Mouse (Mus musculus) MEL (cell line): Measurements from ENCODE around the gene Gzmb. TPM values are rescaled to one million over a fixed set of nuclear protein-coding genes. Genes with fewer than 3 reads are reported as not detected.

Source experiments
- DNase-seq: peaks from one replicate; pipeline ENCODE4 v3.0.0; 2011; ENCODE audit warnings: low read depth, low spot score
- H3K27ac ChIP-seq: 2 replicates; pipeline ENCODE4 v1.5.1; 2012; ENCODE audit warnings: low read depth, mild to moderate bottlenecking, control low read depth, low read length, moderate library complexity; ENCODE audit not compliant: control insufficient read depth
- H3K27me3 ChIP-seq, 2 experiments: fragments of 150-350 bp in 1 of 2; sonication (generic) in 1 of 2; 2 replicates each; pipeline ENCODE4 v1.6.1; 2012; ENCODE audit warnings: low read length in 2 of 2, mild to moderate bottlenecking in 2 of 2, improper control_type of control experiment in 1 of 2, moderate library complexity in 1 of 2; ENCODE audit not compliant: insufficient read depth in 2 of 2, control insufficient read depth in 1 of 2
- H3K36me3 ChIP-seq, 2 experiments: 2 replicates each; pipeline ENCODE4 v1.6.1; 2012 to 2014; ENCODE audit warnings: low read length in 2 of 2, improper control_type of control experiment in 1 of 2, inconsistent platforms in 1 of 2, mild to moderate bottlenecking in 1 of 2; ENCODE audit not compliant: insufficient read depth in 2 of 2, control insufficient read depth in 1 of 2
- H3K4me1 ChIP-seq, 2 experiments: fragments of 150-350 bp in 1 of 2; sonication (generic) in 1 of 2; 2 replicates each; pipeline ENCODE4 v1.6.1; 2012; ENCODE audit warnings: low read length in 2 of 2, improper control_type of control experiment in 1 of 2, mild to moderate bottlenecking in 1 of 2; ENCODE audit not compliant: insufficient read depth in 2 of 2, control insufficient read depth in 1 of 2
- H3K4me3 ChIP-seq, 2 experiments: fragments of 150-350 bp in 1 of 2; sonication (generic) in 1 of 2; 2 replicates each; pipeline ENCODE4 v1.5.1; 2012; ENCODE audit warnings: low read depth in 2 of 2, low read length in 2 of 2, mild to moderate bottlenecking in 2 of 2, moderate library complexity in 2 of 2, control low read depth in 1 of 2, improper control_type of control experiment in 1 of 2; ENCODE audit not compliant: control insufficient read depth in 1 of 2, insufficient read depth in 1 of 2
- H3K79me2 ChIP-seq: 2 replicates; pipeline ENCODE4 v1.6.1; 2012; ENCODE audit warnings: mild to moderate bottlenecking, low read length, moderate library complexity; ENCODE audit not compliant: control insufficient read depth, poor library complexity, insufficient read depth
- H3K9ac ChIP-seq: 2 replicates; pipeline ENCODE4 v1.6.1; 2012; ENCODE audit warnings: low read depth, mild to moderate bottlenecking, control low read depth, low read length, moderate library complexity; ENCODE audit not compliant: control insufficient read depth, poor library complexity, severe bottlenecking
- H3K9me3 ChIP-seq: fragments of 150-350 bp; sonication (generic); replicated peaks from 2 replicates; pipeline ENCODE4 v1.6.1; 2012; ENCODE audit warnings: mild to moderate bottlenecking, low read length, improper control_type of control experiment, moderate library complexity; ENCODE audit not compliant: insufficient read depth
- BHLHE40 ChIP-seq: IDR thresholded peaks from 2 replicates; pipeline ENCODE4 v1.6.1; 2012; ENCODE audit warnings: low read depth, mild to moderate bottlenecking, inconsistent platforms, low read length, improper control_type of control experiment, borderline replicate concordance
- CHD1 ChIP-seq: IDR thresholded peaks from 2 replicates; pipeline ENCODE4 v1.6.1; 2012; ENCODE audit warnings: low read depth, mild to moderate bottlenecking, inconsistent platforms, low read length, improper control_type of control experiment
- CTCF ChIP-seq, 3 experiments: IDR thresholded peaks in 2 of 3; conservative IDR thresholded peaks in 1 of 3; 2 replicates each; pipeline ENCODE4 v1.5.1; 2011 to 2012; ENCODE audit warnings: low read length in 3 of 3, low read depth in 2 of 3, mild to moderate bottlenecking in 2 of 3, improper control_type of control experiment in 1 of 3, inconsistent platforms in 1 of 3, mixed read lengths in 1 of 3, moderate library complexity in 1 of 3; ENCODE audit not compliant: control insufficient read depth in 1 of 3, insufficient read depth in 1 of 3, poor library complexity in 1 of 3, severe bottlenecking in 1 of 3
- EP300 ChIP-seq, 2 experiments: IDR thresholded peaks; 2 replicates each; pipeline ENCODE4 v1.6.1; 2011; ENCODE audit warnings: improper control_type of control experiment in 2 of 2, low read length in 2 of 2, low read depth in 1 of 2, mild to moderate bottlenecking in 1 of 2
- ETS1 ChIP-seq: IDR thresholded peaks from 2 replicates; pipeline ENCODE4 v1.6.1; 2012; ENCODE audit warnings: low read depth, mild to moderate bottlenecking, inconsistent platforms, low read length, improper control_type of control experiment, moderate library complexity
- GABPA ChIP-seq: IDR thresholded peaks from 2 replicates; pipeline ENCODE4 v1.6.1; 2012; ENCODE audit warnings: low read depth, mild to moderate bottlenecking, inconsistent platforms, low read length, improper control_type of control experiment, moderate library complexity
- GATA1 ChIP-seq: IDR thresholded peaks from 2 replicates; pipeline ENCODE4 v1.6.1; 2011; ENCODE audit warnings: low read depth, low read length, improper control_type of control experiment
- HCFC1 ChIP-seq: IDR thresholded peaks from 2 replicates; pipeline ENCODE4 v1.6.1; 2012; ENCODE audit warnings: low read depth, mild to moderate bottlenecking, inconsistent platforms, low read length, improper control_type of control experiment, moderate library complexity
- KAT2A ChIP-seq: conservative IDR thresholded peaks from 2 replicates; pipeline ENCODE4 v1.6.1; 2012; ENCODE audit warnings: low read depth, low read length, improper control_type of control experiment, inconsistent platforms
- MAFK ChIP-seq: IDR thresholded peaks from 2 replicates; pipeline ENCODE4 v1.6.1; 2011; ENCODE audit warnings: low read depth, mild to moderate bottlenecking, low read length, improper control_type of control experiment, borderline replicate concordance
- MAZ ChIP-seq: IDR thresholded peaks from 2 replicates; pipeline ENCODE4 v1.6.1; 2012; ENCODE audit warnings: low read depth, mild to moderate bottlenecking, inconsistent platforms, low read length, improper control_type of control experiment
- MEF2A ChIP-seq: IDR thresholded peaks from 2 replicates; pipeline ENCODE4 v1.6.1; 2014; ENCODE audit warnings: low read depth, mild to moderate bottlenecking, inconsistent platforms, low read length, improper control_type of control experiment; ENCODE audit not compliant: poor library complexity, insufficient replicate concordance, severe bottlenecking; ENCODE audit errors: extremely low read depth
- MXI1 ChIP-seq: IDR thresholded peaks from 2 replicates; pipeline ENCODE4 v1.6.1; 2011; ENCODE audit warnings: mild to moderate bottlenecking, low read depth, low read length, improper control_type of control experiment
- MYB ChIP-seq: IDR thresholded peaks from 2 replicates; pipeline ENCODE4 v1.6.1; 2011; ENCODE audit warnings: mild to moderate bottlenecking, low read depth, low read length, improper control_type of control experiment
- NELFE ChIP-seq: IDR thresholded peaks from 2 replicates; pipeline ENCODE4 v1.6.1; 2011; ENCODE audit warnings: low read depth, low read length, improper control_type of control experiment
- POLR2A ChIP-seq, 2 experiments: IDR thresholded peaks; 2 replicates each; pipeline ENCODE4 v1.6.1; 2011 to 2012; ENCODE audit warnings: low read length in 2 of 2, mild to moderate bottlenecking in 2 of 2, control low read depth in 1 of 2, improper control_type of control experiment in 1 of 2, low read depth in 1 of 2, moderate library complexity in 1 of 2; ENCODE audit not compliant: control insufficient read depth in 1 of 2, insufficient read depth in 1 of 2, poor library complexity in 1 of 2
- POLR2AphosphoS2 ChIP-seq: IDR thresholded peaks from 2 replicates; pipeline ENCODE4 v1.6.1; 2011; ENCODE audit warnings: low read length, improper control_type of control experiment
- POLR2AphosphoS5 ChIP-seq: IDR thresholded peaks from 2 replicates; pipeline ENCODE4 v1.6.1; 2012; ENCODE audit warnings: low read depth, borderline replicate concordance, mild to moderate bottlenecking, inconsistent platforms, low read length, moderate library complexity, mixed read lengths
- RCOR1 ChIP-seq: IDR thresholded peaks from 2 replicates; pipeline ENCODE4 v1.6.1; 2012; ENCODE audit warnings: low read depth, mild to moderate bottlenecking, inconsistent platforms, low read length, improper control_type of control experiment
- TBP ChIP-seq: IDR thresholded peaks from 2 replicates; pipeline ENCODE4 v1.8.0; 2011; ENCODE audit warnings: low read depth, low read length, improper control_type of control experiment
- UBTF ChIP-seq: IDR thresholded peaks from 2 replicates; pipeline ENCODE4 v1.6.1; 2012; ENCODE audit warnings: low read depth, mild to moderate bottlenecking, inconsistent platforms, low read length, improper control_type of control experiment, moderate library complexity, borderline replicate concordance; ENCODE audit not compliant: insufficient read depth
- USF1 ChIP-seq: IDR thresholded peaks from 2 replicates; pipeline ENCODE4 v1.6.1; 2014; ENCODE audit warnings: low read depth, mild to moderate bottlenecking, inconsistent platforms, low read length, improper control_type of control experiment, moderate library complexity
- USF2 ChIP-seq, 2 experiments: IDR thresholded peaks; 2 replicates each; pipeline ENCODE4 v1.6.1; 2011 to 2012; ENCODE audit warnings: improper control_type of control experiment in 2 of 2, low read length in 2 of 2, borderline replicate concordance in 1 of 2, inconsistent platforms in 1 of 2, low read depth in 1 of 2, mild to moderate bottlenecking in 1 of 2; ENCODE audit not compliant: insufficient read depth in 1 of 2
- ZMIZ1 ChIP-seq: IDR thresholded peaks from 2 replicates; pipeline ENCODE4 v1.6.1; 2012; ENCODE audit warnings: low read depth, mild to moderate bottlenecking, inconsistent platforms, low read length, improper control_type of control experiment, moderate library complexity
- polyA plus RNA-seq, 2 experiments: library from polyadenylated mRNA; stranded (reverse) in 1 of 2; unstranded in 1 of 2; fragments of >175 nt in 1 of 2; fragments of >200 nt in 1 of 2; gene quantifications; 2 replicates each; pipeline versions ENCODE4 v1.2.1 to v1.2.4; 2012; ENCODE audit warnings: low replicate concordance in 2 of 2, low read depth in 1 of 2; ENCODE audit not compliant: insufficient read length in 2 of 2, insufficient read depth in 1 of 2, missing spikeins in 1 of 2
- total RNA-seq: library from RNA; depleted of rRNA; stranded (reverse); fragments of 300-350 nt; gene quantifications from 2 replicates; pipeline ENCODE4 v1.2.3, GENCODE M21; 2012

Gzmb gene
- total and polyA plus RNA-seq, 3 experiments, result 0.64 to 1.4 TPM; not detected in 1

GRCm38 (mm10) chr14:56284356-56285325 is 22.6 kb upstream of the Gzmb start:
- peak; percentile 90 for TF ChIP-seq TBP
- peak; percentile 94 for TF ChIP-seq ZMIZ1
- TF ChIP-seq MXI1, result no peak
- TF ChIP-seq CTCF (IDR thresholded peaks at IDR 0.05 in 2 of 3, conservative IDR thresholded peaks at IDR 0.05 in 1 of 3; ENCODE audit: control insufficient read depth in 1 of 3, insufficient read depth in 1 of 3, low read depth in 2 of 3, low read length in 3 of 3, poor library complexity in 1 of 3, severe bottlenecking in 1 of 3), result no peak
- TF ChIP-seq POLR2A (IDR thresholded peaks at IDR 0.05; ENCODE audit: control insufficient read depth in 1 of 2, insufficient read depth in 1 of 2, low read depth in 1 of 2, low read length in 2 of 2, poor library complexity in 1 of 2), result peak in 1 of 2 experiments; percentile 53; a peak in 2 of 4 replicates
- no peak for TF ChIP-seq RCOR1
- no peak for TF ChIP-seq USF1
- peak; percentile 44; the same call in 1 of the 2 replicates for TF ChIP-seq ETS1
- no peak for TF ChIP-seq BHLHE40
- peak; percentile 41; the same call in 1 of the 2 replicates for TF ChIP-seq POLR2AphosphoS2
- TF ChIP-seq POLR2AphosphoS5, result no peak
- TF ChIP-seq KAT2A, result no peak
- no peak for TF ChIP-seq CHD1
- TF ChIP-seq UBTF, result no peak
- TF ChIP-seq MAZ, result no peak
- TF ChIP-seq NELFE, result peak; percentile 45; the same call in 1 of the 2 replicates
- Histone ChIP-seq H3K79me2 (no peaks in the 10 kb centered on the region), H3K4me1 (no peaks in the 10 kb centered on the region), H3K9ac (no peak overlapping the region), H3K27me3 (peaks cover 5 to 18% of the 10 kb centered on the region in 2 experiments), H3K9me3 (no peaks in the 10 kb centered on the region), H3K27ac (no peak overlapping the region), H3K36me3 (no peaks in the 10 kb centered on the region), H3K4me3 (no peak overlapping the region)
- DNase-seq, result peak; percentile 35

- Histone ChIP-seq H3K27me3 (peaks cover 5 to 18% of the 10 kb centered on the region in 2 experiments), H3K9ac (no peak overlapping the region)
Measured at GRCm38 (mm10) chr14:56283816-56284215, 21.8 kb upstream of the Gzmb start.

More at GRCm38 (mm10) chr14:56283816-56284215, 21.8 kb upstream of the Gzmb start:
- Histone ChIP-seq H3K4me1 (no peaks in the 10 kb centered on the region), H3K27ac (no peak overlapping the region), H3K4me3 (no peak overlapping the region), H3K79me2 (no peaks in the 10 kb centered on the region), H3K36me3 (no peaks in the 10 kb centered on the region), H3K9me3 (no peaks in the 10 kb centered on the region)
- DNase-seq, result no peak
- TF ChIP-seq MEF2A (no peak), MYB (no peak), GABPA (no peak), MXI1 (no peak), HCFC1 (no peak), USF2 (IDR thresholded peaks at IDR 0.05; ENCODE audit: borderline replicate concordance in 1 of 2, insufficient read depth in 1 of 2, low read depth in 1 of 2, low read length in 2 of 2) (no peak), NELFE (no peak), MAFK (no peak), EP300 (IDR thresholded peaks at IDR 0.05; ENCODE audit: low read depth in 1 of 2, low read length in 2 of 2) (no peak), UBTF (no peak), GATA1 (no peak), BHLHE40 (no peak)
